Mouse (Mus musculus): ENCODE data around the gene Olfr765. TPM values are rescaled to one million over a fixed set of nuclear protein-coding genes. Genes with fewer than 3 reads are reported as not detected.
"Not testable (repeated sequence)": the region's sequence is repeated elsewhere in the genome, so short reads cannot be mapped to it uniquely, and the experiment has no call there.

Olfr765 gene
- not detected in 2 replicates for total RNA-seq (2012; rRNA removed)

DNA sequence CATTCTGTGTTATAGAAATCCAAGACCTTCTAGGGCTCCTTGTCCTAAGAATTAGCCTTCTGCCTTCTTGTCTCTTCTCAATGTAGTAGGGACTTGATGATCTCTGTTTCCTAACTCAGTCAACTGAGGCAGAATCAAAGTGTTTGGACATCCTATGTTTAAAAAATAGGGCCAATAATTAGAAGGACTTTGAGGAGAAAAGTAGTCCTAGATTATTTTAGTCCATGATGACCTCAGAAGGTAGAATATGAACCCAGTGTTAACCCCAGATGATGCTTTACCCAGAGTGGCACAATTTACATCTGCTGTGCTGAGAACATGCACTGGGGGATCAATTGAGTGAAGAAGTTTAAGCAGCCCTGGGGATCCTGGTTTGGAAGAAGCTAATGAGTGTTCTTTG, at the start of gene Olfr765:
Gene Olfr765, minus strand, starts transcription at position 101 of the 400 bp plus-strand sequence.
- in situ Hi-C loops (cut with MboI; ENCODE audit: low sequenced_read_pairs in 2 of 2, unreplicated experiment in 2 of 2); H3K27ac ChIP-seq (ENCODE audit: insufficient read depth, low read depth, low read length, poor library complexity, severe bottlenecking); DNase-seq (ENCODE audit: low read depth, low spot score); H3K9ac ChIP-seq (ENCODE audit: insufficient read depth, low read depth, low read length, poor library complexity, severe bottlenecking); H3K9me3 ChIP-seq (ENCODE audit: control insufficient read depth, insufficient read depth, low read depth, low read length); H3K36me3 ChIP-seq (ENCODE audit: control insufficient read depth, insufficient read depth, low read length, poor library complexity, severe bottlenecking); H3K4me1 ChIP-seq (ENCODE audit: control insufficient read depth in 2 of 2, insufficient read depth in 2 of 2, low read length in 2 of 2, poor library complexity in 1 of 2); H3K4me3 ChIP-seq (ENCODE audit: insufficient read depth in 1 of 2, low read depth in 1 of 2, low read length in 2 of 2, poor library complexity in 1 of 2, severe bottlenecking in 1 of 2): not testable (repeated sequence)

GRCm38 (mm10) chr10:129099275-129099674, 49.5 kb upstream of the Olfr765 start, which contains the start of gene Olfr768:
Gene Olfr768, minus strand, starts transcription at chr10:129099375.
- Histone ChIP-seq H3K4me1 (ENCODE audit: control insufficient read depth in 2 of 2, insufficient read depth in 2 of 2, low read length in 2 of 2, poor library complexity in 1 of 2) (no peaks in the 10 kb centered on the region), H3K9ac (ENCODE audit: insufficient read depth, low read depth, low read length, poor library complexity, severe bottlenecking) (no peak within 1 kb of the TSS), H3K9me3 (ENCODE audit: control insufficient read depth, insufficient read depth, low read depth, low read length) (no peaks in the 10 kb centered on the region), H3K27ac (ENCODE audit: insufficient read depth, low read depth, low read length, poor library complexity, severe bottlenecking) (no peak within 1 kb of the TSS), H3K36me3 (ENCODE audit: control insufficient read depth, insufficient read depth, low read length, poor library complexity, severe bottlenecking) (no peaks in the 10 kb centered on the region), H3K4me3 (ENCODE audit: insufficient read depth in 1 of 2, low read depth in 1 of 2, low read length in 2 of 2, poor library complexity in 1 of 2, severe bottlenecking in 1 of 2) (no peak within 1 kb of the TSS)
- no peak for DNase-seq (ENCODE audit: low read depth, low spot score)
- TF ChIP-seq ZC3H11A (IDR thresholded peaks at IDR 0.05; ENCODE audit: borderline replicate concordance, low read depth, low read length), result no peak
- TF ChIP-seq HCFC1 (IDR thresholded peaks at IDR 0.05; ENCODE audit: borderline replicate concordance, insufficient read depth, low read length), result no peak
- no peak for TF ChIP-seq MAFK (IDR thresholded peaks at IDR 0.05; ENCODE audit: insufficient read depth, low read depth, low read length)
- TF ChIP-seq ZNF384 (IDR thresholded peaks at IDR 0.05; ENCODE audit: low read depth, low read length), result no peak
- no peak for TF ChIP-seq CHD2 (IDR thresholded peaks at IDR 0.05; ENCODE audit: low read depth, low read length)
- in situ Hi-C loops (cut with MboI; ENCODE audit: low sequenced_read_pairs in 2 of 2, unreplicated experiment in 2 of 2), result no loop called here

GRCm38 (mm10) chr10:129082810-129083209, 33.0 kb upstream of the Olfr765 start, which contains the start of gene Olfr767:
Gene Olfr767, minus strand, starts transcription at chr10:129082910.
- DNase-seq (ENCODE audit: low read depth, low spot score); H3K4me1 ChIP-seq (ENCODE audit: control insufficient read depth in 2 of 2, insufficient read depth in 2 of 2, low read length in 2 of 2, poor library complexity in 1 of 2); in situ Hi-C loops (cut with MboI; ENCODE audit: low sequenced_read_pairs in 2 of 2, unreplicated experiment in 2 of 2): not testable (repeated sequence)

GRCm38 (mm10) chr10:129068877-129069276, 19.1 kb upstream of the Olfr765 start, which contains the start of gene Olfr766-ps1:
Gene Olfr766-ps1, minus strand, starts transcription at chr10:129068977.
- H3K4me1 ChIP-seq (ENCODE audit: control insufficient read depth in 2 of 2, insufficient read depth in 2 of 2, low read length in 2 of 2, poor library complexity in 1 of 2), result no peaks in the 10 kb centered on the region
- TF ChIP-seq ZNF384 (IDR thresholded peaks at IDR 0.05; ENCODE audit: low read depth, low read length) (no peak), ZC3H11A (IDR thresholded peaks at IDR 0.05; ENCODE audit: borderline replicate concordance, low read depth, low read length) (no peak), HCFC1 (IDR thresholded peaks at IDR 0.05; ENCODE audit: borderline replicate concordance, insufficient read depth, low read length) (no peak)
- in situ Hi-C loops (cut with MboI; ENCODE audit: low sequenced_read_pairs in 2 of 2, unreplicated experiment in 2 of 2), result no loop called here
- no peak within 1 kb of the TSS for H3K27ac ChIP-seq (ENCODE audit: insufficient read depth, low read depth, low read length, poor library complexity, severe bottlenecking)
- no peaks in the 10 kb centered on the region for H3K36me3 ChIP-seq (ENCODE audit: control insufficient read depth, insufficient read depth, low read length, poor library complexity, severe bottlenecking)
- no peaks in the 10 kb centered on the region for H3K9me3 ChIP-seq (ENCODE audit: control insufficient read depth, insufficient read depth, low read depth, low read length)
- no peak within 1 kb of the TSS for H3K9ac ChIP-seq (ENCODE audit: insufficient read depth, low read depth, low read length, poor library complexity, severe bottlenecking)
- no peak within 1 kb of the TSS for H3K4me3 ChIP-seq (ENCODE audit: insufficient read depth in 1 of 2, low read depth in 1 of 2, low read length in 2 of 2, poor library complexity in 1 of 2, severe bottlenecking in 1 of 2)
- DNase-seq (ENCODE audit: low read depth, low spot score), result no peak

More at GRCm38 (mm10) chr10:129082810-129083209, 33.0 kb upstream of the Olfr765 start, which contains the start of gene Olfr767:
- H3K36me3 ChIP-seq (ENCODE audit: control insufficient read depth, insufficient read depth, low read length, poor library complexity, severe bottlenecking); H3K27ac ChIP-seq (ENCODE audit: insufficient read depth, low read depth, low read length, poor library complexity, severe bottlenecking); H3K4me3 ChIP-seq (ENCODE audit: insufficient read depth in 1 of 2, low read depth in 1 of 2, low read length in 2 of 2, poor library complexity in 1 of 2, severe bottlenecking in 1 of 2); H3K9me3 ChIP-seq (ENCODE audit: control insufficient read depth, insufficient read depth, low read depth, low read length); H3K9ac ChIP-seq (ENCODE audit: insufficient read depth, low read depth, low read length, poor library complexity, severe bottlenecking): not testable (repeated sequence)

DNA sequence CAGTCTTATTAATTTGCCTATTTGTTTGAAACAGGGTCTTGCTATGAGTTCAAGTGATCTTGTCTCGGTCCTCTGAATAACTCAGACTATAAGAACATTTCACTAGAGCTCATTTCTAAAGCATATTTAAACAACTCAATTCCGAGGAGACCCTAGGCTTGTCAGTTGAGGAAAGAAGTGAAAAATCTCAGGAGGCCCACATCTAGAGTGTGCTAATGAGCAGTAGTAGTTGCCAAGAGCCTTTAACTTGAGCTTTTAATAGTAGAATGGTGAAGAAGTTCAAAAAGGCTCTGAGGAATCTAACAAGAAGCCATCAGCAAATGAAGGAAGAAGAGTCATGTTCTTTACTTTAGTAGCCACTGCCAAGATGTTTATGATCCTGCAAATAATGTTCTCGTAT, 10.0 kb downstream of the Olfr765 start, which contains the start of gene Olfr764-ps1:
Gene Olfr764-ps1, minus strand, starts transcription at position 101 of the 400 bp plus-strand sequence.
- in situ Hi-C loops (cut with MboI; ENCODE audit: low sequenced_read_pairs in 2 of 2, unreplicated experiment in 2 of 2), result no loop called here
- Histone ChIP-seq H3K4me1 (ENCODE audit: control insufficient read depth in 2 of 2, insufficient read depth in 2 of 2, low read length in 2 of 2, poor library complexity in 1 of 2) (no peaks in the 10 kb centered on the region), H3K9me3 (ENCODE audit: control insufficient read depth, insufficient read depth, low read depth, low read length) (peaks cover 2% of the 10 kb centered on the region; the same call in 1 of the 2 replicates), H3K9ac (ENCODE audit: insufficient read depth, low read depth, low read length, poor library complexity, severe bottlenecking) (no peak within 1 kb of the TSS), H3K4me3 (ENCODE audit: insufficient read depth in 1 of 2, low read depth in 1 of 2, low read length in 2 of 2, poor library complexity in 1 of 2, severe bottlenecking in 1 of 2) (no peak within 1 kb of the TSS), H3K36me3 (ENCODE audit: control insufficient read depth, insufficient read depth, low read length, poor library complexity, severe bottlenecking) (no peaks in the 10 kb centered on the region), H3K27ac (ENCODE audit: insufficient read depth, low read depth, low read length, poor library complexity, severe bottlenecking) (no peak within 1 kb of the TSS)
- TF ChIP-seq ZC3H11A (IDR thresholded peaks at IDR 0.05; ENCODE audit: borderline replicate concordance, low read depth, low read length) (no peak), ZNF384 (IDR thresholded peaks at IDR 0.05; ENCODE audit: low read depth, low read length) (no peak), MAFK (IDR thresholded peaks at IDR 0.05; ENCODE audit: insufficient read depth, low read depth, low read length) (no peak), HCFC1 (IDR thresholded peaks at IDR 0.05; ENCODE audit: borderline replicate concordance, insufficient read depth, low read length) (no peak), CHD2 (IDR thresholded peaks at IDR 0.05; ENCODE audit: low read depth, low read length) (no peak)
- DNase-seq (ENCODE audit: low read depth, low spot score), result no peak

Data from ES-E14 (cell line).